17 mouse cellular contexts compared by ENCODE assay signal in genomic region chr2:106857711-106858110, GRCm38 (mm10).
DNase-seq lines count a peak whose midpoint lies in the region; ATAC-seq lines count a peak whose summit lies in the region.
"Had no signal": no experiment of that assay in that cellular context is flagged by ENCODE, and none has a peak within 500 bp of the region (broad histone marks: within the 10 kb centered on the region; RNA-seq: fewer than 3 reads in every experiment).

No protein-coding gene starts in this region.

- no peaks in the 10 kb centered on the region for H3K36me3 ChIP-seq in heart, embryonic 16.5 days (ENCODE audit: control insufficient read depth, insufficient read depth)
- no peaks in the 10 kb centered on the region for H3K36me3 ChIP-seq in lung, embryonic 15.5 days
- no peaks in the 10 kb centered on the region for H3K36me3 ChIP-seq in intestine, embryonic 15.5 days
- no peaks in the 10 kb centered on the region for H3K36me3 ChIP-seq in stomach, embryonic 15.5 days
- H3K36me3 ChIP-seq: forebrain, embryonic 15.5 days; midbrain, embryonic 10.5 days had no signal

- no peaks in the 10 kb centered on the region for H3K27me3 ChIP-seq in heart, embryonic 16.5 days (ENCODE audit: control insufficient read depth, insufficient read depth, low read length)
- H3K27me3 ChIP-seq in lung, embryonic 15.5 days, result no peaks in the 10 kb centered on the region
- H3K27me3 ChIP-seq in intestine, embryonic 15.5 days (replicated peaks), result no peaks in the 10 kb centered on the region
- H3K27me3 ChIP-seq in stomach, embryonic 15.5 days (replicated peaks), result no peaks in the 10 kb centered on the region
- H3K27me3 ChIP-seq: forebrain, embryonic 15.5 days; neural tube, embryonic 12.5 days had no signal

- intact Hi-C loops in heart, postnatal 14 days (cut with DNase I), result no loop called here

- no peak for ATAC-seq in heart, embryonic 16.5 days (replicated peaks; ENCODE audit: extremely low read depth, insufficient read depth, low FRiP score)
- peak; percentile 23; the same call in 1 of the 2 replicates for ATAC-seq in lung, embryonic 15.5 days (ENCODE audit: borderline replicate concordance, extremely low read depth, low FRiP score, low TSS enrichment)
- peak; percentile 37 for ATAC-seq in intestine, embryonic 15.5 days
- peak; percentile 48; the same call in 1 of the 2 replicates for ATAC-seq in stomach, embryonic 15.5 days (ENCODE audit: insufficient read depth, low FRiP score, low read depth)
- ATAC-seq: forebrain, embryonic 15.5 days; hindbrain, postnatal 0 days had no signal

- DNase-seq in heart, postnatal 14 days, result no peak
- DNase-seq in lung, postnatal 14 days, result no peak
- no peak for DNase-seq in cerebellum, postnatal 4 days (ENCODE audit: low spot score in 2 of 2)
- DNase-seq: gastrocnemius, postnatal 25 days; heart, postnatal 4 days; kidney, postnatal 14 days; liver had no signal

- H3K27ac ChIP-seq in heart, embryonic 16.5 days (ENCODE audit: low read length), result peak overlapping the region; percentile 49
- H3K27ac ChIP-seq in lung, embryonic 15.5 days, result peak overlapping the region; percentile 48
- peak overlapping the region; percentile 57; the same call in 1 of the 2 replicates for H3K27ac ChIP-seq in intestine, embryonic 15.5 days
- peak overlapping the region; percentile 70; the same call in 1 of the 2 replicates for H3K27ac ChIP-seq in stomach, embryonic 15.5 days
- H3K27ac ChIP-seq: hindbrain, postnatal 0 days; macrophage; neural tube, embryonic 12.5 days had no signal

- no peaks in the 10 kb centered on the region for H3K9me3 ChIP-seq in heart, embryonic 16.5 days (replicated peaks; ENCODE audit: control insufficient read depth, low read length)
- H3K9me3 ChIP-seq in lung, embryonic 15.5 days, result no peaks in the 10 kb centered on the region
- H3K9me3 ChIP-seq in intestine, embryonic 15.5 days, result no peaks in the 10 kb centered on the region
- H3K9me3 ChIP-seq in stomach, embryonic 15.5 days, result no peaks in the 10 kb centered on the region
- H3K9me3 ChIP-seq: forebrain, embryonic 15.5 days; midbrain, embryonic 10.5 days; neural tube, embryonic 12.5 days had no signal

- peaks cover 39% of the 10 kb centered on the region for H3K4me1 ChIP-seq in heart, embryonic 16.5 days (ENCODE audit: control insufficient read depth, insufficient read depth, low read length)
- H3K4me1 ChIP-seq in lung, embryonic 15.5 days, result peaks cover 55% of the 10 kb centered on the region
- H3K4me1 ChIP-seq in intestine, embryonic 15.5 days (replicated peaks), result peaks cover 32% of the 10 kb centered on the region
- peaks cover 26% of the 10 kb centered on the region for H3K4me1 ChIP-seq in stomach, embryonic 15.5 days

- no peak overlapping the region for H3K9ac ChIP-seq in heart, embryonic 16.5 days (ENCODE audit: low read length)
- H3K9ac ChIP-seq in lung, embryonic 15.5 days, result no peak overlapping the region
- H3K9ac ChIP-seq in intestine, embryonic 15.5 days, result no peak overlapping the region
- no peak overlapping the region for H3K9ac ChIP-seq in stomach, embryonic 15.5 days
- H3K9ac ChIP-seq: forebrain, embryonic 15.5 days; neural tube, embryonic 12.5 days had no signal

- H3K4me2 ChIP-seq in heart, embryonic 16.5 days (ENCODE audit: low read depth, low read length), result no peak overlapping the region
- H3K4me2 ChIP-seq in lung, embryonic 15.5 days, result no peak overlapping the region
- no peak overlapping the region for H3K4me2 ChIP-seq in intestine, embryonic 15.5 days (replicated peaks)
- H3K4me2 ChIP-seq in stomach, embryonic 15.5 days, result no peak overlapping the region
- H3K4me2 ChIP-seq: forebrain, embryonic 15.5 days; neural tube, embryonic 12.5 days had no signal

- H3K4me3 ChIP-seq in heart, embryonic 16.5 days (ENCODE audit: low read length), result no peak overlapping the region
- H3K4me3 ChIP-seq in lung, embryonic 15.5 days, result no peak overlapping the region
- no peak overlapping the region for H3K4me3 ChIP-seq in intestine, embryonic 15.5 days (replicated peaks)
- H3K4me3 ChIP-seq in stomach, embryonic 15.5 days (replicated peaks), result no peak overlapping the region
- H3K4me3 ChIP-seq: erythroblast, embryonic 14.5 days; forebrain, embryonic 15.5 days; midbrain, embryonic 10.5 days; neural tube, embryonic 12.5 days had no signal

- WGBS in heart, embryonic 16.5 days, result 28% methylated on average over 4 of the region's 4 CpGs
- WGBS in lung, embryonic 15.5 days, result 22% methylated on average over 4 of the region's 4 CpGs
- WGBS in intestine, embryonic 15.5 days, result 26% methylated on average over 4 of the region's 4 CpGs
- WGBS in stomach, embryonic 15.5 days, result 25% methylated on average over 4 of the region's 4 CpGs
